Mouse (Mus musculus): ENCODE measurements around the gene Xiap. TPM values are rescaled to one million over a fixed set of nuclear protein-coding genes. Genes with fewer than 3 reads are reported as not detected.

The Xiap gene
- total RNA-seq, 1 experiment from 2014 or later: 55.7 TPM

Other genes starting within 250 kb of the Xiap start
- 78.4 and 81.1 TPM in 2 replicates for gene Thoc2, start 139.0 kb upstream of the Xiap start, total RNA-seq (2021)
- 71.0 and 86.6 TPM in 2 replicates for gene Stag2, start 89.6 kb downstream of the Xiap start, total RNA-seq (2021)